Mouse (Mus musculus): Measurements from ENCODE around the gene Emg1. TPM values are rescaled to one million over a fixed set of nuclear protein-coding genes. Genes with fewer than 3 reads are reported as not detected.
A peak's percentile ranks its signal among the peaks of the same experiment; 100 is the strongest.
"Not testable (repeated sequence)": the region's sequence is repeated elsewhere in the genome, so short reads cannot be mapped to it uniquely, and the experiment has no call there.

Gene Emg1
- polyA plus RNA-seq, 1 experiment from 2014 or later, result 205 TPM

DNA sequence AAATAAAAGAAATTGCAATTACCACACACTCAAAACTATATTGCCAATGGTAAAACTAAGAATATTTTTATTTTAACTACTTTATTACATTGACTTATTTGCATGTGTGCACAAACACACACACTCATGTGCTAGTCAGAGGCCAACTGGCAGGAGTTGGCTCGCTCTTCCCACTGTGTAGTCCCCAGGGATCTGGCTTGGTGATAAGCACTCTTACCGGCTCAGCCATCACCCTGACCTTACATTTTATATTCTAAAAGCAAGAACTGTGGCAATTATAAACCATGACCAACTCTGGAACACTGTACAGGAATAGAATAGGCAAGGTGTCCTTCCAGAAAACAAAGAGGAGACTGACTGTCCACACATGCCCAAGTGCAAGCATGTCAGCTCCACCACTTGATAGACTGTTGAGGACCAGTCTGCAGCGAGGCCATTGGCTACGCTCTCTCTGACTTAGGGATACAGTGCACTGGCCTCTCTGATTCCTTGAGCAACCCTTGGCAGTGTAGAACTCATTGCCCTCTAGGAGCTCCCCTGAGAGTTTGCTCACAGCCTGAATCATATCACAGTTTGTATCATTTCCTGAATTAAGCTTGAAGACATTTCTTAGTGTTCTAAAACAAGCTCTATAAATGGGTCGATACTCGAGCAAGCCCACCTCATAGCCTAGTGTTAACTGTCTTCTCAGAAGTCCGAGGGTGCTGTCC lies 15.4 kb downstream of the Emg1 start:
- H3K4me2 ChIP-seq (replicated peaks; ENCODE audit: low read depth, low read length), result no peak overlapping the region
- H3K9me3 ChIP-seq (ENCODE audit: control insufficient read depth, low read depth, low read length), result no peaks in the 10 kb centered on the region
- peaks cover 20% of the 10 kb centered on the region; the same call in 1 of the 2 replicates for H3K36me3 ChIP-seq (ENCODE audit: control insufficient read depth, insufficient read depth, low read length)
- 89% methylated on average over 7 of the region's 7 CpGs for WGBS
- H3K4me1 ChIP-seq (ENCODE audit: control insufficient read depth, insufficient read depth, low read length), result peaks cover 12% of the 10 kb centered on the region; the same call in 1 of the 2 replicates
- no peak overlapping the region for H3K27ac ChIP-seq (ENCODE audit: low read length)
- H3K4me3 ChIP-seq (ENCODE audit: low read depth, low read length), result no peak overlapping the region
- no peak for ATAC-seq (ENCODE audit: insufficient number of reproducible peaks, insufficient read depth, low FRiP score, low read depth)
- H3K27me3 ChIP-seq (ENCODE audit: control insufficient read depth, insufficient read depth, low read length), result no peaks in the 10 kb centered on the region
- H3K9ac ChIP-seq (replicated peaks; ENCODE audit: low read depth, low read length), result no peak overlapping the region

DNA sequence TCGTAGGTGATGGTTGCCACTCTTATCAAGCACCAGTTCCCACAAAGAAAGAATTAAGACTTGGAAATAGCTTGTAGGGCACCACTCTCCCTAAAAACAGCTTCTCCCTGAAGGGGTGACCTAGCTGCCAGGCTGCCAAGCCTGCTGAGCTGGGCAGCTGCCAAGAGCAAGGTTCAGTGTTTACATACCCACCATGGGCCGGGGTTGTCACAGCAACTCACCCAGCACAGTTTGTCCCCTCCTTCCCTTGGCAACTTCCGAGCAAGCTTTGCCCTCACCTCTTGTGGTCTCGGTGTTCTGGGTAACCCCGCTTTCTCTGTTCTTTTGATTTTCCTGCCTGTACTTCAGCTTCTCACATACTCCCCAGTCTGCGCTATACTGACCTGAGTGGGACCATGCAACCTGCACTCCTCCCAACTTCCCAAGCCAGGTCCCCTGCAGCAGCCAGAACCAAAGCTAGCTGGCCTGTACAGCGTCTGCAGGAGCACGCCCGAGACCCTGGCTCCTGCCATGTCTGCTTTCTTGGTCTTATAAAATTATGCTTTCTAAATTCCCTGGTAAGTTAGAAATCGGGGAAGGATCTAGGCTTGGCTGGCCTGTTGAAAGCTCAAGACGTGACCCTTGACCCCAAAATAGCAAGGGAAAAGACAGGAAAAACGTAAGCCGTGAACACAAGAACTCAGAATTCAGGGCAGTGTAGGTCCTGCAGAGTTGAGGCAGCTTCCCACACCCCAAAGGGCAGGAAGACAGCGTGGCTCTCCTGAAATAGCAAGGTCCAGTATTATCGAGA lies 17.6 kb downstream of the Emg1 start:
- Histone ChIP-seq H3K4me2 (replicated peaks; ENCODE audit: low read depth, low read length) (no peak overlapping the region), H3K9me3 (ENCODE audit: control insufficient read depth, low read depth, low read length) (no peaks in the 10 kb centered on the region), H3K4me3 (ENCODE audit: low read depth, low read length) (no peak overlapping the region), H3K27me3 (ENCODE audit: control insufficient read depth, insufficient read depth, low read length) (no peaks in the 10 kb centered on the region), H3K4me1 (ENCODE audit: control insufficient read depth, insufficient read depth, low read length) (peaks cover 12% of the 10 kb centered on the region; the same call in 1 of the 2 replicates), H3K36me3 (ENCODE audit: control insufficient read depth, insufficient read depth, low read length) (0 out of 2 replicates have a peak, but pooled peaks cover 4% of the 10 kb centered on the region), H3K9ac (replicated peaks; ENCODE audit: low read depth, low read length) (no peak overlapping the region), H3K27ac (ENCODE audit: low read length) (peak overlapping the region; percentile 55; the same call in 1 of the 2 replicates)
- peak; percentile 59 for ATAC-seq (ENCODE audit: insufficient number of reproducible peaks, insufficient read depth, low FRiP score, low read depth)
- WGBS, result 76% methylated on average over 15 of the region's 15 CpGs

DNA sequence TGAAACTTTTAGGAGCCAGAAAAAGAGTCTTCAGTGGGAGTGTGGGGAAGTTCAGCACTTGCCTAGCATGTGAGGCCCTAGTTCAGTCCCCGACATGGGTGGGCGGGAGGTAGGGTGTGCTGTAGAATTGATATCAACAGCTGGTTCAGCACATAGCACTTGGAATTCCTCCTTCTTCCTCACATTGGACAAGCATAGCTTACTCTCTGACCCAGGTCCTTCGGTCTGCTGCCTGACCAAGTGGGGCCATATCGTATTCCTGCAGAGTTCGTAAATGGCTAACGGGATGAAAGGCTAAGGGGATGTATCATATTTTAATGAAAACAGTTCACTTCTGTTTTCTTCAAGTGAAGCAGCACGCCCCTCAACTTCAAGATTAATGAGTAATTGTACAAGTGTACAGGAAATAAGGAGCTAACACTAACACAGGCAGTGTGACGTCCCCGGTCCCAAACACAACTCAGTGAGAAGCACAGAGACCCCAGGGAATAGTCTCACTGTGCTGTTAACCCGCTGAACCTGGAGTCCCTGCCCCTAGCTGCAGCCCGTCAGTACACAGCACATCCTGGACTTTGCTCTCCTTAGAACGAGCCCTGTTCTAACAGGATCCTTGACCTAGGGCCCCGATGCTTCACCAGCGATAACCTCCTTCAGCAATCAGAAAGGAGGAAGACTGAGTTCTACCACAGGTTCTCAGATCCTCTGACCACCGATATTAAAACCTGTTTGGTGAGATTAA lies 18.6 kb downstream of the Emg1 start:
- H3K9me3 ChIP-seq (ENCODE audit: control insufficient read depth, low read depth, low read length), result no peaks in the 10 kb centered on the region
- no peak overlapping the region for H3K4me2 ChIP-seq (replicated peaks; ENCODE audit: low read depth, low read length)
- no peaks in the 10 kb centered on the region for H3K36me3 ChIP-seq (ENCODE audit: control insufficient read depth, insufficient read depth, low read length)
- no peak overlapping the region for H3K9ac ChIP-seq (replicated peaks; ENCODE audit: low read depth, low read length)
- peaks cover 12% of the 10 kb centered on the region; the same call in 1 of the 2 replicates for H3K4me1 ChIP-seq (ENCODE audit: control insufficient read depth, insufficient read depth, low read length)
- H3K27me3 ChIP-seq (ENCODE audit: control insufficient read depth, insufficient read depth, low read length), result no peaks in the 10 kb centered on the region
- no peak for ATAC-seq (ENCODE audit: insufficient number of reproducible peaks, insufficient read depth, low FRiP score, low read depth)
- H3K4me3 ChIP-seq (ENCODE audit: low read depth, low read length), result no peak overlapping the region
- WGBS, result 56% methylated on average over 15 of the region's 15 CpGs
- peak overlapping the region; percentile 55; the same call in 1 of the 2 replicates for H3K27ac ChIP-seq (ENCODE audit: low read length)

DNA sequence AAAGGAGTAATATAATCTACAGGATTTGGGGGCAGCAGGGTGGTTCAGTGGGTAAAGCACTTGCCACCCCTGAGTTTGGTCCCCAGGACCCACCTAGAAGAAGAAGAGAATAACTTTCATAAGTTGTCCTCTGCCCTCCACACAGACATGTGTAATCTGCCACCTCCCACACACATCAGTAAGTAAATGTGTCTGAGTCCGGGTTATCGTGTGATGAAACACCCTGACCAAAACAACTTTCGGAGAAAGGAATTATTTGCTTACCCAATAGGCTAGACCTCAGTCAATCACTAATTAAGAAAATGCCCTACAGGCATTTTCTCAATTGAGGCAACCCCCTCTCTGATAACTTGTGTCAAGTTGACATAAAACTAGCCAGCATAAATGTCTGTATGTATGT lies 21.5 kb downstream of the Emg1 start:
- 92% methylated on average over 3 of the region's 3 CpGs for WGBS
- Histone ChIP-seq H3K9ac (replicated peaks; ENCODE audit: low read depth, low read length) (no peak overlapping the region), H3K36me3 (ENCODE audit: control insufficient read depth, insufficient read depth, low read length) (no peaks in the 10 kb centered on the region), H3K27ac (ENCODE audit: low read length) (no peak overlapping the region), H3K4me1 (ENCODE audit: control insufficient read depth, insufficient read depth, low read length) (peaks cover 12% of the 10 kb centered on the region; the same call in 1 of the 2 replicates), H3K9me3 (ENCODE audit: control insufficient read depth, low read depth, low read length) (no peaks in the 10 kb centered on the region), H3K4me2 (replicated peaks; ENCODE audit: low read depth, low read length) (no peak overlapping the region), H3K4me3 (ENCODE audit: low read depth, low read length) (no peak overlapping the region), H3K27me3 (ENCODE audit: control insufficient read depth, insufficient read depth, low read length) (no peaks in the 10 kb centered on the region)
- ATAC-seq (ENCODE audit: insufficient number of reproducible peaks, insufficient read depth, low FRiP score, low read depth), result no peak

DNA sequence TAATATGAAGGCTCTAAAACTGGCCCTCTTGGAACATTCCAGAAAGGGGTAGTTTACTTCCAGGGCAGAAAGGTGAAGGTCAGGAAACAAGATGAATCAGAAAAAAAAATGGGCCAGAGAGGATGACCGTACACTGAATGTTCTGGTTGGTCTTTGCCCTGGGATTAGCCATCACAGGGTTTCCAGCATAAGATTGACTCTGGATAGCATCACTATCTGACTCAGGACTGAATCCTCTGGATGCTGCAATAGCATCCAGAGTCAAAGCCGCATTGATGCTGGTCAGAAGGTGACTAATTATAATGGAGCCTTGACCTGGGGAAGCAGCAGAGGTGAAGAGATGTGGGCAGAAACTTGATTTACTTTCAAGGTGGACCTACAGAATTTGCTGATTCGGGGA lies 23.0 kb downstream of the Emg1 start:
- H3K4me2 ChIP-seq (replicated peaks; ENCODE audit: low read depth, low read length), result no peak overlapping the region
- H3K27me3 ChIP-seq (ENCODE audit: control insufficient read depth, insufficient read depth, low read length), result no peaks in the 10 kb centered on the region
- H3K4me1 ChIP-seq (ENCODE audit: control insufficient read depth, insufficient read depth, low read length), result peaks cover 4% of the 10 kb centered on the region; the same call in 1 of the 2 replicates
- no peaks in the 10 kb centered on the region for H3K36me3 ChIP-seq (ENCODE audit: control insufficient read depth, insufficient read depth, low read length)
- no peaks in the 10 kb centered on the region for H3K9me3 ChIP-seq (ENCODE audit: control insufficient read depth, low read depth, low read length)
- no peak overlapping the region for H3K9ac ChIP-seq (replicated peaks; ENCODE audit: low read depth, low read length)
- 94% methylated on average over 3 of the region's 3 CpGs for WGBS
- ATAC-seq (ENCODE audit: insufficient number of reproducible peaks, insufficient read depth, low FRiP score, low read depth), result no peak
- H3K27ac ChIP-seq (ENCODE audit: low read length), result no peak overlapping the region
- H3K4me3 ChIP-seq (ENCODE audit: low read depth, low read length), result no peak overlapping the region

DNA sequence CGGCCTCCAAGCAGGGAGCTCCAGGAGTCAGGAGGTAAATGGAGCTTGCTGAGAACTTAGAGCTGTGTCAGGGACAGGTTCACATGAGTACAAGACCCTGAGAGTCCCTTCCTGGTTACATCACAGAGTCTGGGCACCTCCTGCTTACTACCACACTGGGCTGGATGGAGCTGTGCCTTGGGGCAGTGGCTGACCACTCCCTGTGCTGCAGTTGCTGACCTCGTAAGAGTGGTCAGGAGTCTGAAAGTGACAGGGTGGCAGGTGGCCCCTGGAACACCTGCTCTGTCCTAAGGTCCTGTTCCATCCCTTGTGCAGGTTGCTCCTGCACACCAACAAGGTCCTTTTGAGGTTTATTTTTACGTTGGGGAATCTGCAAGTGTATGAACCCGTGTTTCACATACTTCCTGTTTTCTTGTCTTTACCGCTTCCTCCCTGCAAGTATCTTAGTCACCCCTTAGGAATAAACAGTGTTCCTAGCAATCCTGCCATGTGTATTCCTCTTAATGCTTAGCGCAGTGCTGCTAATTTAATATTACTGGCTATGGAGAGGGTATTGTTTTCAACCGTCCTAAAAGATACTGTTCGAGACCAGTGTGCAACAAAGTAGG lies 23.7 kb downstream of the Emg1 start:
- Histone ChIP-seq H3K27ac (ENCODE audit: low read length) (no peak overlapping the region), H3K27me3 (ENCODE audit: control insufficient read depth, insufficient read depth, low read length) (no peaks in the 10 kb centered on the region), H3K9me3 (ENCODE audit: control insufficient read depth, low read depth, low read length) (no peaks in the 10 kb centered on the region), H3K36me3 (ENCODE audit: control insufficient read depth, insufficient read depth, low read length) (no peaks in the 10 kb centered on the region), H3K4me3 (ENCODE audit: low read depth, low read length) (no peak overlapping the region), H3K9ac (replicated peaks; ENCODE audit: low read depth, low read length) (no peak overlapping the region), H3K4me1 (ENCODE audit: control insufficient read depth, insufficient read depth, low read length) (no peaks in the 10 kb centered on the region), H3K4me2 (replicated peaks; ENCODE audit: low read depth, low read length) (no peak overlapping the region)
- WGBS, result 80% methylated on average over 8 of the region's 8 CpGs
- no peak for ATAC-seq (ENCODE audit: insufficient number of reproducible peaks, insufficient read depth, low FRiP score, low read depth)

DNA sequence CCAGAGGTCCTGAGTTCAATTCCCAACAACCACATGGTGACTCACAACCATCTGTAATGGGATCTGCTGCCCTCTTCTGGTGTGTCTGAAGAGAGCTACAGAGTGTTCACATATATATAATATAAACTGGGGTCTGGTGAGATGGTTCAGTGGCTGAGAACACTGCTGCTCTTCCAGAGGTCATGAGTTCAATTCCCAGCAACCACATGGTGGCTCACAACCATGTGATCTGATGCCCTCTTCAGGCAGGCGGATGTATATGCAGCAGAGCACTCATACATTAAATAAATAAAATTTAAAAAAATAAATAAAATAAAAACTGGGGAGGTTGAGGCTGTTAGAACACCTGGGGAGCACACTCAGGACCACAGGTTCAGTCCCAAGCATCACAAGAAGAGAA lies 25.3 kb downstream of the Emg1 start:
- not testable (repeated sequence) for H3K9me3 ChIP-seq (ENCODE audit: control insufficient read depth, low read depth, low read length); H3K36me3 ChIP-seq (ENCODE audit: control insufficient read depth, insufficient read depth, low read length); H3K9ac ChIP-seq (replicated peaks; ENCODE audit: low read depth, low read length); H3K27me3 ChIP-seq (ENCODE audit: control insufficient read depth, insufficient read depth, low read length); ATAC-seq (ENCODE audit: insufficient number of reproducible peaks, insufficient read depth, low FRiP score, low read depth); H3K27ac ChIP-seq (ENCODE audit: low read length); H3K4me1 ChIP-seq (ENCODE audit: control insufficient read depth, insufficient read depth, low read length); H3K4me3 ChIP-seq (ENCODE audit: low read depth, low read length); H3K4me2 ChIP-seq (replicated peaks; ENCODE audit: low read depth, low read length)
- WGBS, result 77% methylated on average over 1 of the region's 1 CpGs

All from stomach, embryonic 14.5 days (tissue).